Mouse (Mus musculus) brain, embryonic 18.5 days (tissue): Measurements from ENCODE around the gene Syngap1.
"Not testable (repeated sequence)": the region's sequence is repeated elsewhere in the genome, so short reads cannot be mapped to it uniquely, and the experiment has no call there.

ENCODE experiments used
- DNase-seq: peaks from one replicate; pipeline ENCODE4 v3.0.0-alpha.2; 2012; ENCODE audit warnings: low read depth, low spot score

The Syngap1 gene

GRCm38 (mm10) chr17:26956309-26956708 is 15.3 kb downstream of the Syngap1 start:
- DNase-seq, result no peak

GRCm38 (mm10) chr17:26956895-26957294 is 15.8 kb downstream of the Syngap1 start:
- DNase-seq, result no peak

- no peak for DNase-seq
Measured at GRCm38 (mm10) chr17:26957872-26958271, 16.8 kb downstream of the Syngap1 start.

- DNase-seq, result no peak
Measured at GRCm38 (mm10) chr17:26958880-26959279, 17.8 kb downstream of the Syngap1 start.

GRCm38 (mm10) chr17:26959815-26960214 is 18.8 kb downstream of the Syngap1 start:
- DNase-seq, result no peak

- no peak for DNase-seq
Measured at GRCm38 (mm10) chr17:26961572-26962240, 20.7 kb downstream of the Syngap1 start.

- DNase-seq, result no peak
Measured at GRCm38 (mm10) chr17:26966993-26967392, 25.9 kb downstream of the Syngap1 start.

- DNase-seq, result no peak
Measured at GRCm38 (mm10) chr17:26967477-26967876, 26.4 kb downstream of the Syngap1 start.

- no peak for DNase-seq
Measured at GRCm38 (mm10) chr17:26968200-26968611, 27.2 kb downstream of the Syngap1 start.

- DNase-seq, result no peak
Measured at GRCm38 (mm10) chr17:26969257-26969656, 28.2 kb downstream of the Syngap1 start.

GRCm38 (mm10) chr17:26970221-26970620 is 29.2 kb downstream of the Syngap1 start:
- DNase-seq, result no peak

GRCm38 (mm10) chr17:26971247-26971905 is 30.3 kb downstream of the Syngap1 start:
- DNase-seq, result no peak

GRCm38 (mm10) chr17:26972107-26972506 is 31.1 kb downstream of the Syngap1 start:
- DNase-seq, result no peak

- peak; percentile 86 for DNase-seq
Measured at GRCm38 (mm10) chr17:26972703-26973574, 31.9 kb downstream of the Syngap1 start, which contains the start of gene Zbtb9. TSS of gene Zbtb9 (plus strand) at chr17:26973167.

- DNase-seq, result no peak
Measured at GRCm38 (mm10) chr17:26974547-26974946, 33.5 kb downstream of the Syngap1 start.

- no peak for DNase-seq
Measured at GRCm38 (mm10) chr17:26975415-26975814, 34.4 kb downstream of the Syngap1 start.

GRCm38 (mm10) chr17:26977354-26977753 is 36.3 kb downstream of the Syngap1 start:
- not testable (repeated sequence) for DNase-seq

GRCm38 (mm10) chr17:26979426-26979825 is 38.4 kb downstream of the Syngap1 start:
- DNase-seq, result no peak

GRCm38 (mm10) chr17:26981050-26981449 is 40.0 kb downstream of the Syngap1 start:
- no peak for DNase-seq

GRCm38 (mm10) chr17:26983382-26983781 is 42.3 kb downstream of the Syngap1 start:
- no peak for DNase-seq

GRCm38 (mm10) chr17:26985503-26986179 is 44.6 kb downstream of the Syngap1 start:
- DNase-seq, result no peak

- no peak for DNase-seq
Measured at GRCm38 (mm10) chr17:26990521-26990920, 49.5 kb downstream of the Syngap1 start.
